Mouse (Mus musculus) liver, adult 2 months (tissue): ENCODE measurements around the gene Sh3bp2.

ENCODE experiments used
- CTCF ChIP-seq: fragments of 200-500 bp; IDR thresholded peaks from 2 replicates; pipeline ENCODE4 v1.5.1; 2011; ENCODE audit warnings: low read depth, low read length, control low read depth
- POLR2A ChIP-seq: fragments of 200-500 bp; IDR thresholded peaks from 2 replicates; pipeline ENCODE4 v1.6.1; 2011; ENCODE audit warnings: low read length, control low read depth; ENCODE audit not compliant: insufficient read depth; ENCODE audit errors: extremely low read depth

GRCm38 (mm10) chr5:34480926-34481325 is 44.7 kb upstream of the Sh3bp2 start:
- TF ChIP-seq CTCF = no peak
- TF ChIP-seq POLR2A = no peak
